Comparison of ENCODE assay signal across 8 mouse cellular contexts in genomic region chr6:88446063-88447002, GRCm38 (mm10). TPM values are rescaled to one million over a fixed set of nuclear protein-coding genes. Genes with fewer than 3 reads are reported as not detected.
A peak's percentile ranks its signal among the peaks of the same experiment; 100 is the strongest.
DNase-seq lines count a peak whose midpoint lies in the region; ATAC-seq lines count a peak whose summit lies in the region.

Gene Eefsec (minus strand): TSS chr6:88446539.

- H3K36me3 ChIP-seq in forebrain, embryonic 10.5 days (replicated peaks) = no peaks in the 10 kb centered on the region
- H3K36me3 ChIP-seq in heart, embryonic 14.5 days (ENCODE audit: control insufficient read depth, insufficient read depth, low read length) = no peaks in the 10 kb centered on the region
- H3K36me3 ChIP-seq in liver, embryonic 12.5 days = no peaks in the 10 kb centered on the region
- no peaks in the 10 kb centered on the region for H3K36me3 ChIP-seq in splenic B cell, adult 2 months (ENCODE audit: control insufficient read depth, insufficient read depth, low read length, poor library complexity, severe bottlenecking)

- H3K27ac ChIP-seq in forebrain, embryonic 10.5 days = peak within 1 kb of the TSS; percentile 93
- H3K27ac ChIP-seq in heart, embryonic 14.5 days (replicated peaks in 1 of 2; ENCODE audit: control insufficient read depth in 1 of 2, insufficient read depth in 1 of 2, low read depth in 2 of 2, low read length in 2 of 2) = 0 out of 4 replicates have a peak within 1 kb of the TSS, but pooled peaks have one; percentile 1 to 25
- peak within 1 kb of the TSS; percentile 80 for H3K27ac ChIP-seq in liver, embryonic 12.5 days

- H3K4me3 ChIP-seq in forebrain, embryonic 10.5 days = peak within 1 kb of the TSS; percentile 91
- H3K4me3 ChIP-seq in heart, embryonic 14.5 days (ENCODE audit: control insufficient read depth in 1 of 2, insufficient read depth in 1 of 2, low read depth in 1 of 2, low read length in 2 of 2) = peak within 1 kb of the TSS; percentile 60 to 76
- peak within 1 kb of the TSS; percentile 76 for H3K4me3 ChIP-seq in liver, embryonic 12.5 days

- H3K9me3 ChIP-seq in forebrain, embryonic 10.5 days = no peaks in the 10 kb centered on the region
- no peaks in the 10 kb centered on the region for H3K9me3 ChIP-seq in heart, embryonic 14.5 days (ENCODE audit: control insufficient read depth, low read length)
- H3K9me3 ChIP-seq in liver, embryonic 12.5 days (replicated peaks) = no peaks in the 10 kb centered on the region

- peaks cover 22% of the 10 kb centered on the region; the same call in 1 of the 2 replicates for H3K27me3 ChIP-seq in forebrain, embryonic 10.5 days (ENCODE audit: poor library complexity, severe bottlenecking)
- H3K27me3 ChIP-seq in heart, embryonic 14.5 days (ENCODE audit: control insufficient read depth, insufficient read depth, low read length) = no peaks in the 10 kb centered on the region
- peaks cover 11% of the 10 kb centered on the region; the same call in 1 of the 2 replicates for H3K27me3 ChIP-seq in liver, embryonic 12.5 days (replicated peaks)
- no peaks in the 10 kb centered on the region for H3K27me3 ChIP-seq in splenic B cell, adult 2 months (ENCODE audit: control insufficient read depth, insufficient read depth, low read length, poor library complexity, severe bottlenecking)

- H3K4me1 ChIP-seq in forebrain, embryonic 10.5 days = peaks cover 35% of the 10 kb centered on the region
- peaks cover 0 to 10% of the 10 kb centered on the region in 2 experiments; a peak in 1 of 4 replicates for H3K4me1 ChIP-seq in heart, embryonic 14.5 days (ENCODE audit: control insufficient read depth in 2 of 2, insufficient read depth in 2 of 2, low read length in 2 of 2)
- peaks cover 33% of the 10 kb centered on the region for H3K4me1 ChIP-seq in liver, embryonic 12.5 days

- peak within 1 kb of the TSS; percentile 81 for H3K9ac ChIP-seq in heart, embryonic 14.5 days (ENCODE audit: low read length)
- H3K9ac ChIP-seq in liver, embryonic 12.5 days = peak within 1 kb of the TSS; percentile 83

- peak within 1 kb of the TSS; percentile 74 for H3K4me2 ChIP-seq in heart, embryonic 14.5 days (ENCODE audit: low read length)
- H3K4me2 ChIP-seq in liver, embryonic 12.5 days = peak within 1 kb of the TSS; percentile 90

- WGBS in forebrain, embryonic 10.5 days = 1% methylated on average over 72 of the region's 72 CpGs
- under 1% methylated on average over 71 of the region's 72 CpGs for WGBS in heart, embryonic 14.5 days
- under 1% methylated on average over 72 of the region's 72 CpGs for WGBS in liver, embryonic 12.5 days (ENCODE audit: insufficient replicate concordance)

- ATAC-seq in CD4-positive, CD25-positive, alpha-beta regulatory T cell, adult 4 months = peak; percentile 96
- ATAC-seq in heart, embryonic 14.5 days (ENCODE audit: insufficient number of reproducible peaks, insufficient read depth, low FRiP score, low read depth) = peak; percentile 76
- ATAC-seq in liver, embryonic 12.5 days = peak; percentile 89

- peak; percentile 57 for DNase-seq in c-Kit-negative CD71-positive TER-119-positive erythroid progenitor cells, embryonic 14.5 days (ENCODE audit: low read depth, low spot score)
- DNase-seq in forebrain, embryonic 10.5 days (ENCODE audit: extremely low spot score, low spot score) = peak; percentile 81
- DNase-seq in kidney, postnatal 14 days = peak; percentile 88
- peak; percentile 89 for DNase-seq in naive thymus-derived CD4-positive, alpha-beta T cell, adult 2 months (ENCODE audit: low read depth)
- peak; percentile 85 for DNase-seq in splenic B cell, adult 2 months (ENCODE audit: low read depth, low spot score)

RNA-seq across cellular contexts. Expression of gene Eefsec, which starts in this region (rescaled TPM):
- 10 to 100 TPM; 30.4 to 42.0 TPM for polyA plus RNA-seq in CD4-positive, CD25-positive, alpha-beta regulatory T cell, adult 4 months (2017; shearing (Covaris generic))
- 38.6 and 40.6 TPM in 2 replicates for polyA plus RNA-seq in forebrain, embryonic 10.5 days (2016; fragmentation: Nextera tagmentation; extraction: Ambion mirVana)
- polyA plus RNA-seq in heart, embryonic 14.5 days (2014; fragmentation: Nextera tagmentation; extraction: Ambion mirVana) = 19.2 and 19.7 TPM in 2 replicates
- polyA plus RNA-seq in liver, embryonic 12.5 days (2016; fragmentation: Nextera tagmentation; extraction: Ambion mirVana) = 25.2 and 26.1 TPM in 2 replicates

Comparison
In these comparisons a context has a peak if more than half of its experiments do, and no peak if none do; other contexts are left out.
1. Peak in every context shown above with its lines: DNase-seq, ATAC-seq, H3K4me3 ChIP-seq and H3K27ac ChIP-seq.
2. H3K27ac ChIP-seq: peak in every context shown above with its lines; median percentile 93 in forebrain, embryonic 10.5 days; 80 in liver, embryonic 12.5 days; 13 in heart, embryonic 14.5 days.